Mouse (Mus musculus): ENCODE measurements at regions not wholly inside any gene's neighbourhood (a gene's known extent, or its start where the extent isn't known, plus 50 kb on each side); places are given as distances from the start of the nearest gene placed in this dataset.

- no peak for DNase-seq (ENCODE audit: low spot score in 2 of 2)
- no peak overlapping the region for H3K4me3 ChIP-seq
- no peak overlapping the region for H3K27ac ChIP-seq
- peak; percentile 41; the same call in 1 of the 2 replicates for TF ChIP-seq CTCF (conservative IDR thresholded peaks at IDR 0.05)
Observed at GRCm38 (mm10) chr10:72394367-72394766, 260.3 kb upstream of the Zwint start.

GRCm38 (mm10) chr10:72403290-72403689, 251.4 kb upstream of the Zwint start:
- DNase-seq (ENCODE audit: low spot score in 2 of 2): no peak
- Histone ChIP-seq H3K27ac (no peak overlapping the region), H3K4me3 (no peak overlapping the region)
- TF ChIP-seq CTCF (conservative IDR thresholded peaks at IDR 0.05): no peak

- TF ChIP-seq CTCF (conservative IDR thresholded peaks at IDR 0.05): no peak
- Histone ChIP-seq H3K27ac (no peak overlapping the region), H3K4me3 (no peak overlapping the region)
- DNase-seq (ENCODE audit: low spot score in 2 of 2): peak in 1 of 2 experiments; percentile 3
Observed at GRCm38 (mm10) chr10:72410305-72410704, 244.3 kb upstream of the Zwint start.

- Histone ChIP-seq H3K27ac (no peak overlapping the region), H3K4me3 (no peak overlapping the region)
- peak; percentile 22 to 46 for DNase-seq (ENCODE audit: low spot score in 2 of 2)
- no peak for TF ChIP-seq CTCF (conservative IDR thresholded peaks at IDR 0.05)
Observed at GRCm38 (mm10) chr10:72411670-72412069, 243.0 kb upstream of the Zwint start.

- H3K4me3 ChIP-seq: no peak overlapping the region
- no peak for TF ChIP-seq CTCF (conservative IDR thresholded peaks at IDR 0.05)
- DNase-seq (ENCODE audit: low spot score in 2 of 2): no peak
- no peak overlapping the region for H3K27ac ChIP-seq
Observed at GRCm38 (mm10) chr10:72454629-72455028, 200.0 kb upstream of the Zwint start.

GRCm38 (mm10) chr10:72484315-72484714, 170.3 kb upstream of the Zwint start:
- DNase-seq (ENCODE audit: low spot score in 2 of 2): peak; percentile 63 to 75
- H3K27ac ChIP-seq: peak overlapping the region; percentile 15; the same call in 1 of the 2 replicates
- TF ChIP-seq CTCF (conservative IDR thresholded peaks at IDR 0.05): no peak
- H3K4me3 ChIP-seq: no peak overlapping the region

- Histone ChIP-seq H3K4me3 (no peak overlapping the region), H3K27ac (no peak overlapping the region)
- TF ChIP-seq CTCF (conservative IDR thresholded peaks at IDR 0.05): no peak
- peak in 1 of 2 experiments; percentile 18 for DNase-seq (ENCODE audit: low spot score in 2 of 2)
Observed at GRCm38 (mm10) chr10:72532431-72532830, 122.2 kb upstream of the Zwint start.

- H3K4me3 ChIP-seq: no peak overlapping the region
- H3K27ac ChIP-seq: no peak overlapping the region
- TF ChIP-seq CTCF (conservative IDR thresholded peaks at IDR 0.05): no peak
- no peak for DNase-seq (ENCODE audit: low spot score in 2 of 2)
Observed at GRCm38 (mm10) chr10:72533427-72533826, 121.2 kb upstream of the Zwint start.

- Histone ChIP-seq H3K27ac (no peak overlapping the region), H3K4me3 (no peak overlapping the region)
- no peak for DNase-seq (ENCODE audit: low spot score in 2 of 2)
- TF ChIP-seq CTCF (conservative IDR thresholded peaks at IDR 0.05): no peak
Observed at GRCm38 (mm10) chr10:72533859-72534258, 120.8 kb upstream of the Zwint start.

- Histone ChIP-seq H3K27ac (no peak overlapping the region), H3K4me3 (no peak overlapping the region)
- no peak for TF ChIP-seq CTCF (conservative IDR thresholded peaks at IDR 0.05)
- DNase-seq (ENCODE audit: low spot score in 2 of 2): no peak
Observed at GRCm38 (mm10) chr10:72549564-72549963, 105.1 kb upstream of the Zwint start.

GRCm38 (mm10) chr10:72551561-72551960, 103.1 kb upstream of the Zwint start:
- DNase-seq (ENCODE audit: low spot score in 2 of 2): no peak
- Histone ChIP-seq H3K4me3 (no peak overlapping the region), H3K27ac (no peak overlapping the region)
- TF ChIP-seq CTCF (conservative IDR thresholded peaks at IDR 0.05): no peak

GRCm38 (mm10) chr10:72573991-72574652, 80.5 kb upstream of the Zwint start:
- DNase-seq (ENCODE audit: low spot score in 2 of 2): no peak
- TF ChIP-seq CTCF (conservative IDR thresholded peaks at IDR 0.05): no peak
- H3K27ac ChIP-seq: no peak overlapping the region
- H3K4me3 ChIP-seq: no peak overlapping the region

GRCm38 (mm10) chr10:72577713-72578112, 76.9 kb upstream of the Zwint start:
- DNase-seq (ENCODE audit: low spot score in 2 of 2): no peak
- no peak for TF ChIP-seq CTCF (conservative IDR thresholded peaks at IDR 0.05)
- H3K27ac ChIP-seq: no peak overlapping the region
- no peak overlapping the region for H3K4me3 ChIP-seq

GRCm38 (mm10) chr10:72578501-72578900, 76.1 kb upstream of the Zwint start:
- no peak for TF ChIP-seq CTCF (conservative IDR thresholded peaks at IDR 0.05)
- no peak overlapping the region for H3K27ac ChIP-seq
- no peak overlapping the region for H3K4me3 ChIP-seq
- no peak for DNase-seq (ENCODE audit: low spot score in 2 of 2)
